Mouse (Mus musculus): ENCODE measurements around the gene Gm13278. TPM values are rescaled to one million over a fixed set of nuclear protein-coding genes. Genes with fewer than 3 reads are reported as not detected.

Gm13278 gene
- polyA plus RNA-seq (2012; fragmentation: generic; extraction: Trizol), result not detected

DNA sequence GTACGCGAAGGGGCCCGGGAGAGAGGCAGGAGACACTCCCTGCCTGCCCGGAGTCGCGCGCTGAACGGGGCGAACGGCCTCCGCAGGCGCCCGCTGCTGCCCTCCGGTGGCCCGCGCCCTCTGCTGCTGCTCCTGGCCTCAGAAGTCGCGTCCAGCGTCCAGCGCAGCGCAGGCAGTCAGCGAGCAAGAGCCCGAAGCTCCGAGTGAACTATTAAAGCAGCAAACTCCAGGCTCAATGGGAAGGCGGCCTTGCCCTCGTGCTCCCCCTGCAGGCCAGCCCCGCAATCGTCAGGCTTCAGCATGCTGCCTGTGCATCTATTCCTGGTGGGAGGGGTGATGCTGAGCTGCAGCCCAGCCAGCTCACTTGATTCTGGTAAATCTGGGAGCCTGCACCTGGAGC is at the start of gene Gm13278:
TSS of gene Gm13278 (plus strand) at position 301 of the 400 bp plus-strand sequence.

DNA sequence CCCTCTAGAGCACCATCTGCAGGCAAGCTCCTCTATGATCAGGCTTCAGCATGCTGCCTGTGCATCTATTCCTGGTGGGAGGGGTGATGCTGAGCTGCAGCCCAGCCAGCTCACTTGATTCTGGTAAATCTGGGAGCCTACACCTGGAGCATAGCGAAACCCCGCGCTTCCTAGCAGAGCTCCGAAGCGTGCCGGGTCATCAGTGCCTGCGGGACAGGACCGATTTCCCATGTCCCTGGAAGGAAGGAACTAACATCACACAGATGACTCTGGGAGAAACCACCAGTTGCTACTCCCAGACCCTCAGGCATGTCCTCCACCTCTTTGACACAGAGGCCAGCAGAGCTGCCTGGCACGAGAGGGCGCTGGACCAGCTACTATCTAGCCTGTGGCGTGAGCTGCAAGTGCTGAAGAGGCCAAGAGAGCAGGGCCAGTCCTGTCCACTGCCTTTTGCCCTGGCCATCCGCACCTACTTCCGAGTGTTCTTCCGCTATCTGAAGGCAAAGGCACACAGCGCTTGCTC is 36.5 kb upstream of the Gm13278 start, which contains the start of gene Gm13271:
TSS of gene Gm13271 (plus strand) at position 51 of the 523 bp plus-strand sequence.

DNA sequence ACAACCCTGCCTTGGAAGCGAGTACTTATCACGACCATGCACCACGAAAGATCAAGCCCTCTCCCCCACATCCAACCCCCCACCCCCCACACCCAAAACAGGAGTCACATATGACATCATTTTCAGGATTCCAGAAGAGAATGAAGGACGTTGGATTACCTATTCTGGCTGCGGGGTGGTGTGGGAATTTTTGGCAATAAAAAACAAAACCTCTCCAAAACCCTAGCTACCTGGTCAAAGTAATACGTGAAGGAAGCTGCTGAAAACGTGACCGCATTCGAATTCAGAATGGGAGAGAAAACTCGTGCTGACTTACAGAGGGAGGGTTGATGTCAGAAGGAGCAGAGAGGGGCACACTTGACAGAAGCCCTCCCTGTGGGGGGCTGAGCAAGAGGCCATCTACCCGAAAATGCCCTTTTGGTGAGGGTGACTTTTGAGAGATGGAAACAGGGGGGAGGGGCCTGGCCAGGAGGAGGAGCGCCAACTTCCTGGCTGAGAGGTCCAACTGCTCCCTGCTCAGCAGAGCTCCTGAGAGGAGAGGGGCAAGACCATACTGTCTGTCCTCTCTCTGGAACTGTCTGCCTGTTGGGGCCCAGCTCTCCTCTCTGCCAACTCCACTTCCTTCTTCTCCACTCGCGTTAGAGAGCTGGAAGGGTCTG is 31.6 kb upstream of the Gm13278 start, which contains the start of gene Gm13283:
TSS of gene Gm13283 (plus strand) at position 510 of the 659 bp plus-strand sequence.

DNA sequence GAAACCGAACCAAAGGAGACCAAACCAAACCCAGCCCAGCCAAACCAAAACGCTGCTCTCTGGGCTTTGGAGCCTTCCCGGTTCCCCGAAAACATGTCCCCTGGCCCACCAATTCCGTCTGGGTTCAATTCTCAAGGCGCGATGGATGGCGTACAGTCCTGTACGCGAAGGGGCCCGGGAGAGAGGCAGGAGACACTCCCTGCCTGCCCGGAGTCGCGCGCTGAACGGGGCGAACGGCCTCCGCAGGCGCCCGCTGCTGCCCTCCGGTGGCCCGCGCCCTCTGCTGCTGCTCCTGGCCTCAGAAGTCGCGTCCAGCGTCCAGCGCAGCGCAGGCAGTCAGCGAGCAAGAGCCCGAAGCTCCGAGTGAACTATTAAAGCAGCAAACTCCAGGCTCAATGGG is 17.8 kb upstream of the Gm13278 start, which contains the start of gene Gm13290:
TSS of gene Gm13290 (plus strand) at position 301 of the 400 bp plus-strand sequence.

DNA sequence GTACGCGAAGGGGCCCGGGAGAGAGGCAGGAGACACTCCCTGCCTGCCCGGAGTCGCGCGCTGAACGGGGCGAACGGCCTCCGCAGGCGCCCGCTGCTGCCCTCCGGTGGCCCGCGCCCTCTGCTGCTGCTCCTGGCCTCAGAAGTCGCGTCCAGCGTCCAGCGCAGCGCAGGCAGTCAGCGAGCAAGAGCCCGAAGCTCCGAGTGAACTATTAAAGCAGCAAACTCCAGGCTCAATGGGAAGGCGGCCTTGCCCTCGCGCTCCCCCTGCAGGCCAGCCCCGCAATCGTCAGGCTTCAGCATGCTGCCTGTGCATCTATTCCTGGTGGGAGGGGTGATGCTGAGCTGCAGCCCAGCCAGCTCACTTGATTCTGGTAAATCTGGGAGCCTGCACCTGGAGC is 14.7 kb upstream of the Gm13278 start, which contains the start of gene Gm13289:
TSS of gene Gm13289 (plus strand) at position 301 of the 400 bp plus-strand sequence.

DNA sequence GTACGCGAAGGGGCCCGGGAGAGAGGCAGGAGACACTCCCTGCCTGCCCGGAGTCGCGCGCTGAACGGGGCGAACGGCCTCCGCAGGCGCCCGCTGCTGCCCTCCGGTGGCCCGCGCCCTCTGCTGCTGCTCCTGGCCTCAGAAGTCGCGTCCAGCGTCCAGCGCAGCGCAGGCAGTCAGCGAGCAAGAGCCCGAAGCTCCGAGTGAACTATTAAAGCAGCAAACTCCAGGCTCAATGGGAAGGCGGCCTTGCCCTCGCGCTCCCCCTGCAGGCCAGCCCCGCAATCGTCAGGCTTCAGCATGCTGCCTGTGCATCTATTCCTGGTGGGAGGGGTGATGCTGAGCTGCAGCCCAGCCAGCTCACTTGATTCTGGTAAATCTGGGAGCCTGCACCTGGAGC is 11.8 kb upstream of the Gm13278 start, which contains the start of gene Gm13272:
TSS of gene Gm13272 (plus strand) at position 301 of the 400 bp plus-strand sequence.

DNA sequence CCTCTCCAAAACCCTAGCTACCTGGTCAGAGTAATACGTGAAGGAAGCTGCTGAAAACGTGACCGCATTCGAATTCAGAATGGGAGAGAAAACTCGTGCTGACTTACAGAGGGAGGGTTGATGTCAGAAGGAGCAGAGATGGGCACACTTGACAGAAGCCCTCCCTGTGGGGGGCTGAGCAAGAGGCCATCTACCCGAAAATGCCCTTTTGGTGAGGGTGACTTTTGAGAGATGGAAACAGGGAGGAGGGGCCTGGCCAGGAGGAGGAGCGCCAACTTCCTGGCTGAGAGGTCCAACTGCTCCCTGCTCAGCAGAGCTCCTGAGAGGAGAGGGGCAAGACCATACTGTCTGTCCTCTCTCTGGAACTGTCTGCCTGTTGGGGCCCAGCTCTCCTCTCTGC is 9.5 kb upstream of the Gm13278 start, which contains the start of gene Ifnz:
TSS of gene Ifnz (plus strand) at position 301 of the 400 bp plus-strand sequence.

DNA sequence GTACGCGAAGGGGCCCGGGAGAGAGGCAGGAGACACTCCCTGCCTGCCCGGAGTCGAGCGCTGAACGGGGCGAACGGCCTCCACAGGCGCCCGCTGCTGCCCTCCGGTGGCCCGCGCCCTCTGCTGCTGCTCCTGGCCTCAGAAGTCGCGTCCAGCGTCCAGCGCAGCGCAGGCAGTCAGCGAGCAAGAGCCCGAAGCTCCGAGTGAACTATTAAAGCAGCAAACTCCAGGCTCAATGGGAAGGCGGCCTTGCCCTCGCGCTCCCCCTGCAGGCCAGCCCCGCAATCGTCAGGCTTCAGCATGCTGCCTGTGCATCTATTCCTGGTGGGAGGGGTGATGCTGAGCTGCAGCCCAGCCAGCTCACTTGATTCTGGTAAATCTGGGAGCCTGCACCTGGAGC is 5.9 kb upstream of the Gm13278 start, which contains the start of gene Gm13276:
TSS of gene Gm13276 (plus strand) at position 301 of the 400 bp plus-strand sequence.

DNA sequence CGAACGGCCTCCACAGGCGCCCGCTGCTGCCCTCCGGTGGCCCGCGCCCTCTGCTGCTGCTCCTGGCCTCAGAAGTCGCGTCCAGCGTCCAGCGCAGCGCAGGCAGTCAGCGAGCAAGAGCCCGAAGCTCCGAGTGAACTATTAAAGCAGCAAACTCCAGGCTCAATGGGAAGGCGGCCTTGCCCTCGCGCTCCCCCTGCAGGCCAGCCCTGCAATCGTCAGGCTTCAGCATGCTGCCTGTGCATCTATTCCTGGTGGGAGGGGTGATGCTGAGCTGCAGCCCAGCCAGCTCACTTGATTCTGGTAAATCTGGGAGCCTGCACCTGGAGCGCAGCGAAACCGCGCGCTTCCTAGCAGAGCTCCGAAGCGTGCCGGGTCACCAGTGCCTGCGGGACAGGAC is 2.9 kb upstream of the Gm13278 start, which contains the start of gene Gm13277:
TSS of gene Gm13277 (plus strand) at position 231 of the 400 bp plus-strand sequence.

DNA sequence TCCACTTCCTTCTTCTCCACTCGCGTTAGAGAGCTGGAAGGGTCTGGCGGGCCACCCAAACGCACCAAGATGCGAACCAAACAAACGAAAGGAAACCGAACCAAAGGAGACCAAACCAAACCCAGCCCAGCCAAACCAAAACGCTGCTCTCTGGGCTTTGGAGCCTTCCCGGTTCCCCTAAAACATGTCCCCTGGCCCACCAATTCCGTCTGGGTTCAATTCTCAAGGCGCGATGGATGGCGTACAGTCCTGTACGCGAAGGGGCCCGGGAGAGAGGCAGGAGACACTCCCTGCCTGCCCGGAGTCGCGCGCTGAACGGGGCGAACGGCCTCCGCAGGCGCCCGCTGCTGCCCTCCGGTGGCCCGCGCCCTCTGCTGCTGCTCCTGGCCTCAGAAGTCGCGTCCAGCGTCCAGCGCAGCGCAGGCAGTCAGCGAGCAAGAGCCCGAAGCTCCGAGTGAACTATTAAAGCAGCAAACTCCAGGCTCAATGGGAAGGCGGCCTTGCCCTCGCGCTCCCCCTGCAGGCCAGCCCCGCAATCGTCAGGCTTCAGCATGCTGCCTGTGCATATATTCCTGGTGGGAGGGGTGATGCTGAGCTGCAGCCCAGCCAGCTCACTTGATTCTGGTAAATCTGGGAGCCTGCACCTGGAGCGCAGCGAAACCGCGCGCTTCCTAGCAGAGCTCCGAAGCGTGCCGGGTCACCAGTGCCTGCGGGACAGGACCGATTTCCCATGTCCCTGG is 2.8 kb downstream of the Gm13278 start, which contains the start of gene Gm13275:
TSS of gene Gm13275 (plus strand) at position 552 of the 740 bp plus-strand sequence.

DNA sequence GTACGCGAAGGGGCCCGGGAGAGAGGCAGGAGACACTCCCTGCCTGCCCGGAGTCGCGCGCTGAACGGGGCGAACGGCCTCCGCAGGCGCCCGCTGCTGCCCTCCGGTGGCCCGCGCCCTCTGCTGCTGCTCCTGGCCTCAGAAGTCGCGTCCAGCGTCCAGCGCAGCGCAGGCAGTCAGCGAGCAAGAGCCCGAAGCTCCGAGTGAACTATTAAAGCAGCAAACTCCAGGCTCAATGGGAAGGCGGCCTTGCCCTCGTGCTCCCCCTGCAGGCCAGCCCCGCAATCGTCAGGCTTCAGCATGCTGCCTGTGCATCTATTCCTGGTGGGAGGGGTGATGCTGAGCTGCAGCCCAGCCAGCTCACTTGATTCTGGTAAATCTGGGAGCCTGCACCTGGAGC is 5.7 kb downstream of the Gm13278 start, which contains the start of gene Gm13279:
TSS of gene Gm13279 (plus strand) at position 301 of the 400 bp plus-strand sequence.

DNA sequence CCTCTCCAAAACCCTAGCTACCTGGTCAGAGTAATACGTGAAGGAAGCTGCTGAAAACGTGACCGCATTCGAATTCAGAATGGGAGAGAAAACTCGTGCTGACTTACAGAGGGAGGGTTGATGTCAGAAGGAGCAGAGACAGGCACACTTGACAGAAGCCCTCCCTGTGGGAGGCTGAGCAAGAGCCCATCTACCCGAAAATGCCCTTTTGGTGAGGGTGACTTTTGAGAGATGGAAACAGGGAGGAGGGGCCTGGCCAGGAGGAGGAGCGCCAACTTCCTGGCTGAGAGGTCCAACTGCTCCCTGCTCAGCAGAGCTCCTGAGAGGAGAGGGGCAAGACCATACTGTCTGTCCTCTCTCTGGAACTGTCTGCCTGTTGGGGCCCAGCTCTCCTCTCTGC is 8.0 kb downstream of the Gm13278 start, which contains the start of gene Gm13285:
TSS of gene Gm13285 (plus strand) at position 301 of the 400 bp plus-strand sequence.

DNA sequence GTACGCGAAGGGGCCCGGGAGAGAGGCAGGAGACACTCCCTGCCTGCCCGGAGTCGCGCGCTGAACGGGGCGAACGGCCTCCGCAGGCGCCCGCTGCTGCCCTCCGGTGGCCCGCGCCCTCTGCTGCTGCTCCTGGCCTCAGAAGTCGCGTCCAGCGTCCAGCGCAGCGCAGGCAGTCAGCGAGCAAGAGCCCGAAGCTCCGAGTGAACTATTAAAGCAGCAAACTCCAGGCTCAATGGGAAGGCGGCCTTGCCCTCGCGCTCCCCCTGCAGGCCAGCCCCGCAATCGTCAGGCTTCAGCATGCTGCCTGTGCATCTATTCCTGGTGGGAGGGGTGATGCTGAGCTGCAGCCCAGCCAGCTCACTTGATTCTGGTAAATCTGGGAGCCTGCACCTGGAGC is 11.6 kb downstream of the Gm13278 start, which contains the start of gene Gm13287:
TSS of gene Gm13287 (plus strand) at position 301 of the 400 bp plus-strand sequence.

DNA sequence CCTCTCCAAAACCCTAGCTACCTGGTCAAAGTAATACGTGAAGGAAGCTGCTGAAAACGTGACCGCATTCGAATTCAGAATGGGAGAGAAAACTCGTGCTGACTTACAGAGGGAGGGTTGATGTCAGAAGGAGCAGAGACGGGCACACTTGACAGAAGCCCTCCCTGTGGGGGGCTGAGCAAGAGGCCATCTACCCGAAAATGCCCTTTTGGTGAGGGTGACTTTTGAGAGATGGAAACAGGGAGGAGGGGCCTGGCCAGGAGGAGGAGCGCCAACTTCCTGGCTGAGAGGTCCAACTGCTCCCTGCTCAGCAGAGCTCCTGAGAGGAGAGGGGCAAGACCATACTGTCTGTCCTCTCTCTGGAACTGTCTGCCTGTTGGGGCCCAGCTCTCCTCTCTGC is 13.9 kb downstream of the Gm13278 start, which contains the start of gene Gm13288:
TSS of gene Gm13288 (plus strand) at position 301 of the 400 bp plus-strand sequence.

DNA sequence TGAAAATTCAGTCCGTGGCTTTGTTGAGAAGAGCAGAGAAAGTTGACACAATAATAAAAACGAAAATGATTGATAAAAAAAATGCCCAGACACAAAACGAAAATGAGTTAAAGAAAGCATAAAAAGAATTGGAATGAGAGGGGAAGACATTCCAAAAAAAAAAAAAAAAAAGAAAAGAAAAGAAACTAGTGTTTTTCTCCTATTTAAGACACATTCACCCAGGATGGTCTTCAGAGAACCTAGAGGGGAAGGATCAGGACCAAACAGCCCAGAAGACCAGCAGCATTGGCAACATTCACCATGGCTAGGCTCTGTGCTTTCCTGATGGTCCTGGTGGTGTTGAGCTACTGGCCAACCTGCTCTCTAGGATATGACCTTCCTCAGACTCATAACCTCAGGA is 24.6 kb downstream of the Gm13278 start, which contains the start of gene Ifna7:
TSS of gene Ifna7 (plus strand) at position 301 of the 400 bp plus-strand sequence.

DNA sequence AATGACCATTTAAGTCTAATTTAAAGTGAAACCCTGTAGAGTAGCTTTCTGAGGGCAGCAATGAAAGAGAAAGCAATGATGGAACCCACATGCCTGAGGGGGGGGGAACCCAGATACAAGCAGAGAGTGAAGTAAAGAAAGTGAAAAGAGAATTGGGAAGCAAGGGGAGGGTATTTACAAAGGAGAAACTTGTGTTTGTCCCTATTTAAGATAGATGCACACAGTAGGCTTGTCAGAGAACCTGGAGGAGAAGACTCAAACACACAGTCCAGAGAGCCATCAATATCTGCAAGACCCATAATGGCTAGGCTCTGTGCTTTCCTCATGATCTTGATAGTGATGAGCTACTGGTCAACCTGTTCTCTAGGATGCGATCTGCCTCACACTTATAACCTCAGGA is 28.3 kb downstream of the Gm13278 start, which contains the start of gene Ifna11:
TSS of gene Ifna11 (plus strand) at position 301 of the 400 bp plus-strand sequence.

DNA sequence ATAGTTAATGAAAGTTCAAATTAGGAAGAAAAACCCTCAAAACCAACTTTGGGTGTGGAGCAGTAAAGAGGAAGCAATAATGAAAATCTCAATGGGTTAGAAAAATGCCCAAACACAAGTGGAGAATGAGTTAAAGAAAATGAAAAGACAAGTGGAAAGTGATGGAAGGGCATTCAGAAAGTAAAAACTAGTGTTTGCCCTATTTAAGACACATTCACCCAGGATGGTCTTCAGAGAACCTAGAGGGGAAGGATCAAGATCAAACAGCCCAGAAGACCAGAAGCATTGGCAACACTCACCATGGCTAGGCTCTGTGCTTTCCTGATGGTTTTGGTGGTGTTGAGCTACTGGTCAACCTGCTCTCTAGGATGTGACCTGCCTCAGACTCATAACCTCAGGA is 35.8 kb downstream of the Gm13278 start, which contains the start of gene Ifna6:
TSS of gene Ifna6 (plus strand) at position 301 of the 400 bp plus-strand sequence.

DNA sequence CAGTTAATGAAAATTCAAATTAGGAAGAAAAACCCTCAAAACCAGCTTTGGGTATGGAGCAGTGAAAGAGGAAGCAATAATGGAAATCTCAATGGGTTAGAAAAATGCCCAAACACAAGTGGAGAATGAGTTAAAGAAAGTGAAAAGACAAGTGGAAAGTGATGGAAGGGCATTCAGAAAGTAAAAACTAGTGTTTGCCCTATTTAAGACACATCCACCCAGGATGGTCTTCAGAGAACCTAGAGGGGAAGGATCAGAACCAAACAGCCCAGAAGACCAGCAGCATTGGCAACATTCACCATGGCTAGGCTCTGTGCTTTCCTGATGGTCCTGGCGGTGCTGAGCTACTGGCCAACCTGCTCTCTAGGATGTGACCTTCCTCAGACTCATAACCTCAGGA is 43.9 kb downstream of the Gm13278 start, which contains the start of gene Ifna5:
TSS of gene Ifna5 (plus strand) at position 301 of the 400 bp plus-strand sequence.

DNA sequence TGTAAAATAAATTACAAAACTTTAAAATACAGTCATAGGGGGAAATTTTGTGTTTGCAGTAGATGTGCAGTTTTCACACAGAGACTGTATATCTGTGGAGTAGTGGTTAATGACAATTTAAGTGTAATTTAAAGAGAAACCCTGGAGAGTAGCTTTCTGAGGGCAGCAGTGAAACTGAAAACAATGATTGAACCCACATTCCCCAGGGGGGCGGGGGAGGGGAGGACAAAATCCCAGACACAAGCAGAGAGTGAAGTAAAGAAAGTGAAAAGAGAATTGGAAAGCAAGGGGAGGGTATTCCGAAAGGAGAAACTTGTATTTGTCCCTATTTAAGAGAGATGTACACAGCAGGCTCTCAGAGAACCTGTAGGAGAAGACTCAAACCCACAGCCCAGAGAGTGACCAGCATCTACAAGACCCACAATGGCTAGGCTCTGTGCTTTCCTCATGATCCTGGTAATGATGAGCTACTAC is 50.1 kb downstream of the Gm13278 start, which contains the start of gene Ifna4:
TSS of gene Ifna4 (plus strand) at position 424 of the 474 bp plus-strand sequence.

